Mouse (Mus musculus) telencephalon, adult 2 months (tissue): ENCODE results near the gene Samd4b.

Experiments used
- DNase-seq: peaks from one replicate; pipeline ENCODE4 v3.0.0-alpha.2; 2011; ENCODE audit warnings: low read depth, low spot score

Gene Samd4b

GRCm38 (mm10) chr7:28357984-28358383, 240.0 kb downstream of the Samd4b start:
- no peak for DNase-seq

GRCm38 (mm10) chr7:28356981-28357380, 241.0 kb downstream of the Samd4b start:
- DNase-seq: no peak

- no peak for DNase-seq
Observed at GRCm38 (mm10) chr7:28355221-28355620, 242.7 kb downstream of the Samd4b start.

GRCm38 (mm10) chr7:28354596-28354995, 243.3 kb downstream of the Samd4b start:
- no peak for DNase-seq

- DNase-seq: no peak
Observed at GRCm38 (mm10) chr7:28354113-28354581, 243.8 kb downstream of the Samd4b start.

- no peak for DNase-seq
Observed at GRCm38 (mm10) chr7:28353267-28353666, 244.7 kb downstream of the Samd4b start.

- DNase-seq: no peak
Observed at GRCm38 (mm10) chr7:28351676-28352191, 246.2 kb downstream of the Samd4b start.

GRCm38 (mm10) chr7:28350155-28350883, 247.6 kb downstream of the Samd4b start, which contains the start of gene Rps16:
Gene Rps16, plus strand, starts transcription at chr7:28350652.
- DNase-seq: peak; percentile 96
